Mouse (Mus musculus): ENCODE measurements around the gene Src. TPM values are rescaled to one million over a fixed set of nuclear protein-coding genes. Genes with fewer than 3 reads are reported as not detected.
"Not testable (repeated sequence)": the region's sequence is repeated elsewhere in the genome, so short reads cannot be mapped to it uniquely, and the experiment has no call there.

The Src gene
- polyA plus RNA-seq, 1 experiment, result 69.8 TPM

DNA sequence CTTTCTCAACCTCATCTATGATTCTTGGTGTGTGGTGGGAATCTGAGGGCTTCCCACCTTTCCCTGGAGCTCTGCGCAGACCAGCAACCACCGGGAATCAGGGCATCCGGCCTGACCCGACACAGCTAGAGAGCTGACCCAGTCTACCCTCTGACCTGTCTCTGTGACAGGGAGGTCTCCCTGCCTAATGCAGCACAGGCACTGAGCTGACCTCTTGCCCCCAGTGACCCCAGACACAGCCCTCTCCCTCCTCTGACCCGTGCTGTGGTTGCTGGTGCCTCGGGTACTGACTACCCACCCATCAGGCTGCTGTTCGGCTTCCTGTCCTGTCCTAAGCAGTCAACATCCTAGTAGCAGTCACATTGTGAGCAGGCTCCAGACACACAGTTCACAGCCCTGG lies 48.6 kb downstream of the Src start:
- DNase-seq (ENCODE audit: low read depth, low spot score), result no peak
- whole genome bisulfite sequencing, result 81% methylated on average over 7 of the region's 7 CpGs

DNA sequence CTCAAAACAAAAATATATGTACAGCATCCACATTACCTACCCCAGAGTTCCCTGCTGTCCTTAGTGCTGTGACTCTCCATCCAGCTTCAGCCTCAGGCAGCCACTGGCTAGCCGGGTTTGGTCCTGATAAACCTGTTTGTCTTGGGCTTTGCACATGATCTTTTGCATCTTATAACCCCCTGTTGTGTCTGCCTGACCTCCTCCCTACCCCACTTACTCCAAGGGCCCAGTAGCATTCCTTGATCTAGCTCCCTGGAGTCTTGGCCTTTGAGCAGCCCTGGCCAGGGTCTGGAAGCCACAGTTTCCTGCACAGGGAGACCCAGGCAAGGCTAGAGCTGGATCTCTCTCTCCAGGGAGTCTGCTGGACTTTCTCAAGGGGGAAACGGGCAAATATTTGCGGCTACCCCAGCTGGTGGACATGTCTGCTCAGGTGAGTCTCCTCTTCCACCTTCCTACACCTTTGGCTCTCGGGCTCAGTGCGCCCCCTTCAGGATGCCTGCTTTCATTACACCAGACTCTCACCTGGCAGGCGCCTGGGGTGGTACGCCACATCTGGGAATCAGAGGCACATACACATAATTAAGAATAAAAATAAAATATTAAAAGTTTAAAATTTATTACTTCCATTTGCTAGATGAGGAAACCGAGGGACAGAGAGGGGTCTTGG lies 50.0 kb downstream of the Src start:
- no peak for DNase-seq (ENCODE audit: low read depth, low spot score)
- WGBS, result 61% methylated on average over 8 of the region's 8 CpGs

GRCm38 (mm10) chr2:157471292-157471691 lies 53.0 kb downstream of the Src start:
- DNase-seq (ENCODE audit: low read depth, low spot score), result no peak
- WGBS, result 67% methylated on average over 7 of the region's 7 CpGs

- no peak for DNase-seq (ENCODE audit: low read depth, low spot score)
- WGBS, result 60% methylated on average over 6 of the region's 6 CpGs
These were observed 53.5 kb downstream of the Src start for GRCm38 (mm10) chr2:157471737-157472136.

GRCm38 (mm10) chr2:157472469-157472868 lies 54.2 kb downstream of the Src start:
- no peak for DNase-seq (ENCODE audit: low read depth, low spot score)
- WGBS, result 59% methylated on average over 4 of the region's 4 CpGs

GRCm38 (mm10) chr2:157474269-157474729 lies 56.1 kb downstream of the Src start:
- 51% methylated on average over 6 of the region's 6 CpGs for WGBS
- no peak for DNase-seq (ENCODE audit: low read depth, low spot score)

GRCm38 (mm10) chr2:157475437-157476379 lies 57.5 kb downstream of the Src start:
- no peak for DNase-seq (ENCODE audit: low read depth, low spot score)
- WGBS, result 37% methylated on average over 13 of the region's 13 CpGs

DNA sequence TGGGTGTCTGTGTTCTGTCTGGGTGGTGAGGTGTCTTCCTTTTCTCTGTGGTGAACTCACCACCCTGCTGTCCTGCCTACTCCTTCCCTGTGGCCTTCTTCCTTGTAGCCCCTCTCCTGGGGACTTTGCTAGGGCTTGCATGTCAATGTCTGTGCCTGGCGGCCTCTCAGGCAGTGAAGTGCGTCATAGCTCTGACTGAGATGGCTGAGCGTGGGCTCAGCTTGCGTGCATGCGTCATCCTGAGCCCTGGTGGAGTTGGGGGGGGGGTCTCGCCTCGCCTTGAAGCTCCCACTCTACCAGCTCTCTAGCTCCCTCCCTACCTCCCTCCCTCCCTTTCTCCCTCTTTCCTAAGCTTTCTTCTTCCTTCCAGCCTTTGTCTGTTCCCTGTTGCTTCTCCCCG lies 60.4 kb downstream of the Src start:
- 70% methylated on average over 8 of the region's 8 CpGs for WGBS
- DNase-seq (ENCODE audit: low read depth, low spot score), result no peak

GRCm38 (mm10) chr2:157479858-157480568 lies 61.8 kb downstream of the Src start:
- DNase-seq (ENCODE audit: low read depth, low spot score), result no peak
- 44% methylated on average over 15 of the region's 15 CpGs for WGBS

DNA sequence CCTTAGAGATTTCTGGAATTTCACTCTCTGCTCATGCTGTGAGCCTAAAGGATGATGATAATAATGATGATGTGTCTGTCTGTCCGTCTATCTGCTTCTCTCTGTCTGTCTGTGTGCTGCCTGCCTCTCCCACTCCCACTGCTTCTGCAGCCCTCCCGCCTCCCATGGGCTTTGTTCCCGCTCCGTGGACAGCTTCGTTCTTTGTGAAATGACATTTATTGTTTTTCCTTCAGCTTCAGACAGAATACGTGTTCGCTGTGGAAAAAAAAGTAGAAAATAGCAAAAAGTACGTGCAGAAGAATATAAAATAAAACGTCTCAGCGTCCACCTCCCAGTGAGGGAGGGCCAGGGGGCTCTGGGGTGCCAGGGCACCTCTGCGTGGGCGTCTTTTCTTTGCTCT lies 64.5 kb downstream of the Src start:
- no peak for DNase-seq (ENCODE audit: low read depth, low spot score)
- 59% methylated on average over 12 of the region's 12 CpGs for WGBS

DNA sequence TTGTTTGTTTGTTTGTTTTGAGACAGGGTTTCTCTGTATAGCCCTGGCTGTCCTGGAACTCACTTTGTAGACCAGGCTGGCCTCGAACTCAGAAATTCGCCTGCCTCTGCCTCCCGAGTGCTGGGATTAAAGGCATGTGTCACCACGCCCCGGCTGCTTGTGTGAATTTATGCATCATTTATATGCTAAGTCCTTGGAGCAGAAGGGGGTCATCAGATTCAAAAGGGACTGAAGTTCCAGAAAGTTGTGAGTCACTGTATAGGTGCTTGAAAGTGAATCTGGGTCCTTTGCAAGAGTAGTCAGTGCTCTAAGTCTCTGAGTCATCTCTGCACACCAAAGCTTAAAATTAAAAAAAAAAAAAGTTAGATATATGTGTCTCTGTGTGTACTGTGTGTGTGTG lies 68.3 kb downstream of the Src start:
- WGBS, result 76% methylated on average over 5 of the region's 5 CpGs
- DNase-seq (ENCODE audit: low read depth, low spot score), result not testable (repeated sequence)

GRCm38 (mm10) chr2:157486981-157487656 lies 68.9 kb downstream of the Src start:
- DNase-seq (ENCODE audit: low read depth, low spot score), result no peak
- WGBS, result 59% methylated on average over 7 of the region's 7 CpGs

DNA sequence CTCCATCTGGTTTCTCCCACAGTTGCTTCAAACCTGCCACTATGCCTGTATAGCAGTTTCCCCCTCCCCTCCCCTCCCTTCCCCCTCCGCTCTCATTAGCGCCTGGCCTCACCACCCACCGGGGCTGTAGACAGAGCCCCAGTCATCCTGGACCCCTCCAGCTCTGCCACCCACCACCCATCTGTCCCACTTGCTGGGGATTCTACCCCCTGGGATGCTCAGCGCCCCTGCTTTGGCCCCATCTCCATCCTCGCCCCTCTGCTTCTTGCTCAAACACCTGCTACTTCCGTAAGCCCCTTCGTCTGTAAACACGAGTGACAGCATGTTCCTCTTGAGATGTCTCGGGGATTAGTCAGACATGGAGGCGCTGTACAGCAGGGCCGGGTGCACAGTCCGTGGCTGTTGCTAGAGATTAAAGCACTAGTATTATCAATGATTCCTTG lies 69.5 kb downstream of the Src start:
- DNase-seq (ENCODE audit: low read depth, low spot score), result no peak
- 35% methylated on average over 12 of the region's 12 CpGs for WGBS

GRCm38 (mm10) chr2:157493240-157493639 lies 75.0 kb downstream of the Src start:
- DNase-seq (ENCODE audit: low read depth, low spot score), result no peak
- WGBS, result 89% methylated on average over 3 of the region's 3 CpGs

DNA sequence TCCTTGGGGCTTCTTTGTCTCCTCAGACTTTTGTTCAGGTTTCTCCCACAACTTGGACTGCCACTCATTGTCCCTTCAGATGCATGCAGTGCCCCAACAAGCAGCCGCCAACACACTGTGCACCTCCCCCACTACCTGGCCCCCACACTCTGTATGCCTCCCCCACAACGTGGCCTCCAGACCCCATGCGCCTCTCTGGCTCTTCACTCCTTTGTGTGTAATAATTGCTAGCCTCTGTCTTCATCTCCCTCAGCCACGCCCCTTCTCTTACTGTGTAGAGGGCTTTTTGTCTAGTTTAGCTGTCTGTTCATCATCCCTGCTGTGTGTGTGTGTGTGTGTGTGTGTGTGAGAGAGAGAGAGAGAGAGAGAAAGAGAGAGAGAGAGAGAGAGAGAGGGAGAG lies 80.3 kb downstream of the Src start:
- 29% methylated on average over 4 of the region's 4 CpGs for WGBS
- DNase-seq (ENCODE audit: low read depth, low spot score), result no peak

- WGBS, result 44% methylated on average over 2 of the region's 2 CpGs
- no peak for DNase-seq (ENCODE audit: low read depth, low spot score)
These were observed 82.1 kb downstream of the Src start for GRCm38 (mm10) chr2:157500364-157500763.

DNA sequence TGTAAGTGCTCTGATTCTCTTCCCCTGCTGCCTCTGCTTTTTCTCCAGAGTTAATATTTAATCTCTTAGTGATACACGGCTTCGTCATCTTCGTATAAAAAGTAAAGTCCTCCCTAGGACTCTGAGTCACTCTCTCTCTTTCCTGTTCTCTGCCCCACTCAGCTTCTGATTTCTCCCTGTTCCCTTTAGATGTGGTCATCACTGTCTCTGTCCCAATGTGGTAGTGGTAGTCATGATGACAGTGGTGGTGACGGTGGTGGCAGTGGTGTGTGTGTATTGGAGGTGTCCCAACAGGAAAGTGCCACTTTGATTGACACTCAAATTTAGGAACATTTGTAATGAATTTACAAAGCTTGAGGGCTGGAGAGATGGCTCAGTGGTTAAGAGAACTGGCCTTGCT lies 83.1 kb downstream of the Src start:
- no peak for DNase-seq (ENCODE audit: low read depth, low spot score)
- WGBS, result 29% methylated on average over 4 of the region's 4 CpGs

GRCm38 (mm10) chr2:157506779-157507178 lies 88.5 kb downstream of the Src start:
- 36% methylated on average over 14 of the region's 14 CpGs for WGBS
- no peak for DNase-seq (ENCODE audit: low read depth, low spot score)

DNA sequence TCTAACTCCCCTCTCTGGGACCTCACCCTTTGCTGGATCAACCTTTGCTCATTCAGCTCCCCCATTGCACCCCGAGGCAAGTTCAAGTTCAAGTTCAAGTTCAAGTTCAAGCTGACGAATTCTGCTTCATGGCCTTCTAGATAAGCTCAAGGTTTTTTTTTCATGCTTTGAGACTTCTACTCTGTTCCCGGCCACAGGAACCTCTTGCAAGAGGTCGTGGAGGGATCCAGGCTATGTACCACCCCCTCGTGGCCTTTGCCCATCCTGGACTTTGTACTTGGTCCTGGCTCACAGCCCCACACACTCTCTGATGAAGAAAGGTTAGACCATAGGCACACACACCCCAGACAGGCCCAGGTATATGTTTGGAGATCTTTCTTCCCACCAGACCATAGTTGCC lies 90.9 kb downstream of the Src start:
- WGBS, result 41% methylated on average over 5 of the region's 5 CpGs
- no peak for DNase-seq (ENCODE audit: low read depth, low spot score)

DNA sequence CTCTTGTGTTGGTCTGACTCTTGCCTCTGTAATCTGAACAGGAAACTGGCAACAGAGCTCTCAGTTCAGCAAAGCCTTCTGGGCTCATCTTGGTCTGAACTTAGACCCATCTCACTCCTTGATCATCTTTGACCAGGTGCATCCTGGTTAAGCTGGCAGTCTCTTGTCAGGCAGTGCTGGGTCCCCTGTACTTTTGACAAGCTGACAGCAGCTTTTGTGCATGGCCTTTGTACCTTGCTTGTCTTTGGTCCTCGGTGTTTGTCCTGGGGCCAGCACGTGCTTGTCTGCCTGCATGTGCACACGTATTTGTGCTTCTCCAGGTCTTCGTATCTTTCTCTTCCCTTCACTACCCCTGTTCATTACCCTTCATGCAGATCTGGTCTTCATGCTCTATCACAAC lies 91.8 kb downstream of the Src start:
- WGBS, result 50% methylated on average over 4 of the region's 4 CpGs
- DNase-seq (ENCODE audit: low read depth, low spot score), result no peak

Measured in large intestine, adult 2 months (tissue).